Mouse (Mus musculus) olfactory bulb, adult 2 months (tissue): ENCODE data around the gene Fzr1.
A peak's percentile ranks its signal among the peaks of the same experiment; 100 is the strongest.

Experiments used
- CTCF ChIP-seq: fragments of 200-500 bp; IDR thresholded peaks from 2 replicates; pipeline ENCODE4 v1.5.1; 2012; ENCODE audit warnings: low read depth, mild to moderate bottlenecking, low read length, moderate library complexity; ENCODE audit not compliant: insufficient read depth
- POLR2A ChIP-seq: fragments of 200-500 bp; IDR thresholded peaks from 2 replicates; pipeline ENCODE4 v1.6.1; 2012; ENCODE audit warnings: mild to moderate bottlenecking, low read depth, low read length, moderate library complexity; ENCODE audit not compliant: insufficient read depth

DNA sequence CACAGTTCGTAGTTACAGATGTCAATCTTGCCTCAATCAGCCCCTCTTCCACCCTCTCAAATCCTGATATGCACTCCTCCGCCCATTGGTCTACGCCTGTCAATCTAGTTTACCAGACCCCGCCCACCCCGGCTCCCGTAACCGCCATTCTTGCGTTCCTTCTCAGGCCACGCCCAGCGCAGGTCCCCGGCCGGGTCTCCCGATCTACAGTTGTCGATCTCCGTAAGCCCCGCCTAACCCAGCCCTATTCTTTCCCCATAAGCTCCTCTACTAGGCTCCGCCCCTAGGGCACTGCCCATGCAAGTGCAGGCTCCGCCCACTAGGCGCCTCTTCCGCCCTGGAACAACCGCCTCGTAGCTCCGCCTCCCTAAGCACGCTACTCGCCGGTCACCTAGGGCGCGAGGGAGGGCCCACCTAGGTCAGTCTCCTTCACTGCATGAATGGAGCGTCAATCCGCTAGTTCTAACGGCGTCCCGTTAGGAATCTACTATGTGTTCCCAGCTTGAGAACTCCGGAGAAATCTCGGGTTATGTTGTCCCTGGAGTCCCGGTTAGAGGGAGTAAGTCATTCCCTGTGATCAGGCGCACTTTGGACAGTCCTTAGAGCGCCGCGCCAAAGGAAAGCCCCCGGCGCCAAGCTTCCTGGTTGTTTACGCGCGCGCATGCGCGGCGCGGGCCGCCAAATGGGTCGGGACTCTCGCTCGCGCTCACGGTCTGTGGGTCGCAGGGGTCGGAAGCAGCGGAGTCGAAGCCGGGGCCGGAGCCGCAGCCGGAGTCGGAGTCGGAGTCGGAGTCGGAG lies 57.6 kb downstream of the Fzr1 start, which contains the start of gene Cactin:
- TF ChIP-seq CTCF (no peak), POLR2A (peak; percentile 68; the same call in 1 of the 2 replicates)
